Mouse (Mus musculus) forebrain, embryonic 15.5 days (tissue): ENCODE measurements at regions not wholly inside any gene's neighbourhood (a gene's known extent, or its start where the extent isn't known, plus 50 kb on each side); places are given as distances from the start of the nearest gene placed in this dataset.

ENCODE experiments used
- ATAC-seq: fragments of 200-750 bp; cut with Nextera tagmentation; replicated peaks from 2 replicates; pipeline ENCODE4 v1.8.0; 2017; ENCODE audit warnings: mild to moderate bottlenecking, moderate TSS enrichment, moderate library complexity
- H3K27ac ChIP-seq: fragments of 300-500 bp; sonication (generic); replicated peaks from 2 replicates; pipeline ENCODE4 v1.5.1; 2015; ENCODE audit warnings: mild to moderate bottlenecking, inconsistent platforms
- H3K27me3 ChIP-seq: fragments of 300-500 bp; sonication (generic); 2 replicates; pipeline ENCODE4 v1.6.1; 2015; ENCODE audit warnings: inconsistent platforms
- H3K36me3 ChIP-seq: fragments of 300-500 bp; sonication (generic); 2 replicates; pipeline ENCODE4 v1.6.1; 2015; ENCODE audit warnings: mild to moderate bottlenecking, inconsistent platforms
- H3K4me1 ChIP-seq: fragments of 300-500 bp; sonication (generic); 2 replicates; pipeline ENCODE4 v1.6.1; 2015; ENCODE audit warnings: inconsistent platforms
- H3K4me2 ChIP-seq: fragments of 300-500 bp; sonication (generic); replicated peaks from 2 replicates; pipeline ENCODE4 v1.6.1; 2015; ENCODE audit warnings: mild to moderate bottlenecking, inconsistent platforms
- H3K4me3 ChIP-seq: fragments of 300-500 bp; sonication (generic); 2 replicates; pipeline ENCODE4 v1.5.1; 2015; ENCODE audit warnings: mild to moderate bottlenecking, inconsistent platforms
- H3K9ac ChIP-seq: fragments of 300-500 bp; sonication (generic); replicated peaks from 2 replicates; pipeline ENCODE4 v1.6.1; 2015; ENCODE audit warnings: mild to moderate bottlenecking, inconsistent platforms
- H3K9me3 ChIP-seq: fragments of 300-500 bp; sonication (generic); 2 replicates; pipeline ENCODE4 v1.6.1; 2016; ENCODE audit warnings: inconsistent platforms
- WGBS: fragments of 180-500 bp; shearing (Covaris S2); methylation state at CpG from one replicate; pipeline ENCODE4 v1.1.7; 2015; ENCODE audit warnings: mixed read lengths; 5-methylcytosine and 5-hydroxymethylcytosine counted together

DNA sequence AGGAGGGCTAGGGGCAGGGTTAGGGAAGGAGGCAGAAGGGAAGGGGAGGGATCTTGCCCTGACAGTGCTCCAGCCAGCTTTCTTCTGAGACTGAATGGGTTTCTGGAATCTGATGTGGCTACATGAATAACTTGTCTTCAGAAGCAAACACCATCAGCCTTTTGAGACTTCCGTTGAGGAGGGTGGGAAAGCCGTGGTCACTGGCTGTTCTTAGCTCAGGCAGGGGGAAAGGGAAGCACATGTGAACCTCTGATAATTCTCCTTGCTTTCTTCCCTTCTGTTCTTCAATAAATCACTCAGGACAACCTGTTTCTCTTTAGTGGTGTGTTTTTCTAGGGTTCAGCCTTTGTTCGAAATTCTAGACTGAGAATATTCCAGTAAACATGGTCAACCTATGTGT lies 148.9 kb downstream of the Bcl11a start:
- Histone ChIP-seq H3K9ac (no peak overlapping the region), H3K4me3 (no peak overlapping the region), H3K27me3 (no peaks in the 10 kb centered on the region), H3K4me2 (no peak overlapping the region), H3K9me3 (no peaks in the 10 kb centered on the region), H3K36me3 (no peaks in the 10 kb centered on the region), H3K4me1 (no peaks in the 10 kb centered on the region), H3K27ac (no peak overlapping the region)
- 84% methylated on average over 3 of the region's 3 CpGs for WGBS
- no peak for ATAC-seq

DNA sequence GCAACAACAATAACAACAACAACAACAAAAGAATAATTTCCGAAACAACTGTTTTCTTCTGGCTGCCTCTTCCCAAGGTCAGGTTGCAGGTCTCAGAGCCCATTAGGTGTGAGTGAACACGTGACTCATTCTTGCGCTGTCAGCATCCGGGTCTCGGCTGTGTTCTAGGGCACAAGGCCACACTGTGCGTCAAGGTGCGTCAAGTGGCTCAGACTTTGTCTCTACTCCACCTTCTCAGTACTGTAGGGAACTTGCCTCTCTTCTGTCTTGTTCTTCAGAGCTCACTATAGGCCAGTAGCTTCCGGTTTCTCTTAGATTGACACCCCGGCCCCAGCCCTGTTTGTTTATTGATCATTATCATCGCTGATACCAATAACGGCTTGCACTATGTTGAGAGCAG lies 155.5 kb downstream of the Bcl11a start:
- Histone ChIP-seq H3K4me1 (no peaks in the 10 kb centered on the region), H3K27me3 (no peaks in the 10 kb centered on the region), H3K9ac (no peak overlapping the region), H3K9me3 (no peaks in the 10 kb centered on the region), H3K27ac (no peak overlapping the region), H3K4me3 (no peak overlapping the region), H3K4me2 (no peak overlapping the region), H3K36me3 (no peaks in the 10 kb centered on the region)
- no peak for ATAC-seq
- 90% methylated on average over 11 of the region's 11 CpGs for WGBS

DNA sequence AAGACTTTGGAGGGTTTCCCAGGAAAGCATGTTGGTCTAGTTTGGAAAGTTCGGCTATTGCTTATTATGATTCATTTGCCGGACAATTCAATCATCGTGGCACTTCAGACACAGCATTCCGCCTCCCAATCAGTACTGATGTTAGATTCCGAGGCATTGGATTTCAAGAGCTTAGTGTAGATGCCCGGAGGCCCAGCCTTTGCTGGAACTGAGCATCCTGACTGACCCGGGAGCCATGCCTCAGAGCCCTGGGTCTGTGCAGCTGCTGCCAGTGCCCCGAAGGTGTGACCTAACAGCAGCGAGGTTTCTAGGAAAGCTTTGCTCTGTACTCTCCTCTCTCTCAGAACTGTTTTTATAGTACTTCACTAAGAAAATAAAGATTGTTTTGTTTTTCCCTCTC lies 156.0 kb downstream of the Bcl11a start:
- no peak overlapping the region for H3K4me3 ChIP-seq
- H3K9ac ChIP-seq, result no peak overlapping the region
- H3K4me1 ChIP-seq, result no peaks in the 10 kb centered on the region
- ATAC-seq, result no peak
- no peak overlapping the region for H3K27ac ChIP-seq
- no peaks in the 10 kb centered on the region for H3K9me3 ChIP-seq
- H3K36me3 ChIP-seq, result no peaks in the 10 kb centered on the region
- no peaks in the 10 kb centered on the region for H3K27me3 ChIP-seq
- no peak overlapping the region for H3K4me2 ChIP-seq
- WGBS, result 74% methylated on average over 9 of the region's 9 CpGs

DNA sequence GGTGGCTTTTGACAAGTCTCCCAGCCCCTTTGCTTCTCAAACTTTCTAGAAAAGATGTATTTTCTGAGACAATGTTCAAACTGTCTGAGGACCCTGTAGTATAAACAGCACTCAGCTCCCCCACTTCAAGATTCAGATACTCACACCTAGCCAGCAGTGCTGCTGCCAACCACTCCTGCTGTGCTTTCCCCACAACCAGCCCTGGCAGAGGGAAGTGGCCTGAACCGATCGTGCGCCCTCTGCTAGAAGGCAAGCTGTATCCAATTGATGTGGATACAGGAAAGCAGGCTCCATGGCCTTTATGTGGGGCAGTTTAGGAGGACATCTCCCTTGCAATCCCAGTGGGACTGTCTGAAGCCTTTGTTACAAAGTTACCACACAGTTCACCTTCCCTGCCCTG lies 156.6 kb downstream of the Bcl11a start:
- H3K27ac ChIP-seq, result no peak overlapping the region
- H3K36me3 ChIP-seq, result no peaks in the 10 kb centered on the region
- H3K4me1 ChIP-seq, result no peaks in the 10 kb centered on the region
- H3K4me2 ChIP-seq, result no peak overlapping the region
- no peaks in the 10 kb centered on the region for H3K9me3 ChIP-seq
- no peaks in the 10 kb centered on the region for H3K27me3 ChIP-seq
- 69% methylated on average over 3 of the region's 3 CpGs for WGBS
- H3K4me3 ChIP-seq, result no peak overlapping the region
- H3K9ac ChIP-seq, result no peak overlapping the region
- no peak for ATAC-seq

DNA sequence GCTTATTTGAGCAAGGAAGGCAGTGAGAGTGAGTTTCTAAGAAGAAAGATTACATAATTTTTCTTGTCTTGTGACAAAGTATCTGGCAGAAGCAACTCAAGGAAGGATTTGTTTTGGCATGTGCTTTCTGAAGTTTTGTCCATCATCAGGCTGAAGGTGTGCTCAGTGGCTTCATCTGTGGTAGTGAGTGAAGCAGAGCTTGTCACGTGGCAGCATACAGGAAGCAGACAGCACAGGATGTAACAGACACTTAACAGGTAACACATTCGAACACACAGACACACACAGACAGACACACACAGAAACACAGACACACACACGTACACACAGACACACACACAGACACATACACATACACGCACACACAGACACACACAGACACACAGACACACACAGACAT lies 157.5 kb downstream of the Bcl11a start:
- 83% methylated on average over 4 of the region's 4 CpGs for whole genome bisulfite sequencing
- no peak overlapping the region for H3K9ac ChIP-seq
- no peaks in the 10 kb centered on the region for H3K4me1 ChIP-seq
- no peaks in the 10 kb centered on the region for H3K9me3 ChIP-seq
- no peak overlapping the region for H3K4me2 ChIP-seq
- H3K27me3 ChIP-seq, result no peaks in the 10 kb centered on the region
- no peaks in the 10 kb centered on the region for H3K36me3 ChIP-seq
- no peak for ATAC-seq
- no peak overlapping the region for H3K4me3 ChIP-seq
- no peak overlapping the region for H3K27ac ChIP-seq

DNA sequence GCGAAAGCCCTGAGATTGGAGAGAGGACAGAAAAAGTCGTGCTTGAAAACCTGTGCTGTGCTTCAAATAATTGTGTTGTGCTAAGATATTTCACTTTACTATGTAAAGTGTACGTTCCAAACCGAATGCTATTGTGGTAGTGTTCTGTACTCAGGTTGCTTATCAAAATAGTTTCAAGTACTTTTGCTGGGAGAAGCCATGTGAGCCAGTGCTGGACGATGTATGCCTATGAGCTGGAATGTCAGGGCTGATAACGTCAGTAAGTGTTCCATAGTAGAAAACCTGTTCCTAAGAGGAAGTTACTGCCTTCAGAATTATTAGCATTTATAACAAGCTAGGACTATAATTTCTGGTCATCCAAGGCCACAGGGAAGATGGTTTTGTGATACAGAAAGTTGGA lies 161.8 kb downstream of the Bcl11a start:
- Histone ChIP-seq H3K4me1 (0 out of 2 replicates have a peak, but pooled peaks cover 4% of the 10 kb centered on the region), H3K36me3 (no peaks in the 10 kb centered on the region), H3K4me2 (no peak overlapping the region), H3K27ac (no peak overlapping the region), H3K27me3 (no peaks in the 10 kb centered on the region), H3K9ac (no peak overlapping the region), H3K4me3 (no peak overlapping the region), H3K9me3 (no peaks in the 10 kb centered on the region)
- no peak for ATAC-seq
- 93% methylated on average over 6 of the region's 6 CpGs for WGBS

DNA sequence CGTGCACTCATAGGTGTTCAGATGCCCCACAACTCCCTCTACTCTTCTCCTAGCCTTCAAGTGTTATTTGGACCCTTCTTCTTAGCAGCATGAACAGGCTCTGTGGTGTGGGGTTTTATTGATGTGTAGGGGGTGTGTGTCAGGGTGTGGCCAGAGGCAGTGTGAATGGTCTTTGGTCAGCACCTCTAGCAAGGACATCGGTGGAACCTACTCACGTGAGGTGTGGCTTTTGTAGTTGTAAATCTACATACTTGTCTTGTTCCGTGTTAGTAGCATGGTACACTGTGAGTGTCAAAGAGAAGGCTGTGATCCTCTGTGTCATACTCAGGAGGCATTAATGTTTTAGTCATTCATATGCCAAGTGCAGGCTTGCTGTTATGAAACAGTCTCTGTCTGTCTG lies 164.2 kb downstream of the Bcl11a start:
- Histone ChIP-seq H3K4me1 (0 out of 2 replicates have a peak, but pooled peaks cover 6% of the 10 kb centered on the region), H3K9ac (no peak overlapping the region), H3K4me3 (no peak overlapping the region), H3K27me3 (no peaks in the 10 kb centered on the region), H3K36me3 (no peaks in the 10 kb centered on the region), H3K9me3 (no peaks in the 10 kb centered on the region), H3K4me2 (no peak overlapping the region), H3K27ac (no peak overlapping the region)
- WGBS, result 84% methylated on average over 4 of the region's 4 CpGs
- no peak for ATAC-seq

DNA sequence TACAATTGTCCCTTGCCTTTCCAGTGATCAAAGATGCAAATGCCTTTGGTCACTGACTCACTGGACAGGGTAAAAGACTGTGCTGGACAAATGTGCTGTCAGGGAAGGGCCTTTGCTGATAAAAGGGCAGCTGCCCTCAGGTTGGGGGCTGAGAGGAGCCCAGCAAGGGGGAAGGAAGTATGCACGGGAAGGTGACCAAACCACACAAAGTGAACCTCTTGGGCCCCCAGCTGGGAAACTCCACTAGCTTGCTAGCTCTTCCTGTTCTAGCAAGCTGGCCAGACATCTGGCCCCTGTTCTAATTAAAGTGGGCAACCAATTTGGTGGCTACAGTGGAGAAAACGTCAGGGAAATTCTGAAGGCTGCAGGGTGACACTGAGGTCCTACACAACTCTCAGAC lies 165.0 kb downstream of the Bcl11a start:
- no peak for ATAC-seq
- Histone ChIP-seq H3K36me3 (no peaks in the 10 kb centered on the region), H3K9ac (no peak overlapping the region), H3K4me3 (no peak overlapping the region), H3K27me3 (no peaks in the 10 kb centered on the region), H3K4me2 (no peak overlapping the region), H3K27ac (no peak overlapping the region), H3K4me1 (0 out of 2 replicates have a peak, but pooled peaks cover 6% of the 10 kb centered on the region), H3K9me3 (no peaks in the 10 kb centered on the region)
- 15% methylated on average over 2 of the region's 2 CpGs for WGBS

DNA sequence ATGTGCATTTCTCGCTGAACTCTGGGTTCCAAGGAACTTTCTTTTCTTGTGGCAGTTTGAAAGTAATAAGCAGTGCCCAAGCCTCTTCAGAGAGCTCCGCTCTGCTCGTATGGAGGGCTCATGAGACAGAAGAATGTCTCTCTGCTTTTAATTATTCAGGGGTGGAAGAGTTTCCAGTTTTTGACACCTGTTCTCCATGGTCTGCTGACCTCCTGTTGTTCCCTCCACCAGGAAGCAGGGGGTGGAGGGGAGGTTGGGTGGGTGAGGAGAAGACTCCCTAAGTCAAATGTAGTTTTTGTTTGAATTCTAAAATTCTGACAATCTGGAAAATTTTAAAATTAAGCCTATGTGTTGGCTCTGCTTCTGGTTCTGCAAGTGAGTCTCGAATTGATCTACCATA lies 167.5 kb downstream of the Bcl11a start:
- no peak for ATAC-seq
- Histone ChIP-seq H3K4me3 (no peak overlapping the region), H3K4me2 (no peak overlapping the region), H3K4me1 (0 out of 2 replicates have a peak, but pooled peaks cover 6% of the 10 kb centered on the region), H3K9ac (no peak overlapping the region), H3K36me3 (no peaks in the 10 kb centered on the region), H3K9me3 (no peaks in the 10 kb centered on the region), H3K27me3 (no peaks in the 10 kb centered on the region), H3K27ac (no peak overlapping the region)
- WGBS, result 88% methylated on average over 4 of the region's 4 CpGs

DNA sequence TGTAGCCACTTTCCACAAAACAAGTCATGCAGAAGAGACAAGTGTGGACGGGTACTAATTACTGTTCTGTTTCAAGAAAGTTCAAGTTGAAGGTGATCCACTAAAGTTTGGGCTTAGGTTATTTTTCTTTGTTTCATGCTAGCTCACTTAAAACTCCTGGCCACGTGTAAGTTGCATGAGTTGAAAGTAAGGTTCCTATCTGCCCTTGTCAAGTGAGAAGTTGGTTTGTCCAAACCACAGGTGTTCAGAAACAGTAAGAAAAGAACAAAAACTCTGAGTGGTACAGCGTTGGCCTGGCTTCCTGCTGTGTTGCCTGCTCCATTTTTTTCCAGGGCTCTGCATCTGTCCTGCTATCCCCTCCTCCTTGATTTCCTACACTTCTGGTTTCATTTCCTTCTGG lies 168.5 kb downstream of the Bcl11a start:
- no peaks in the 10 kb centered on the region for H3K27me3 ChIP-seq
- no peak overlapping the region for H3K27ac ChIP-seq
- 0 out of 2 replicates have a peak, but pooled peaks cover 6% of the 10 kb centered on the region for H3K4me1 ChIP-seq
- no peak overlapping the region for H3K4me2 ChIP-seq
- no peak overlapping the region for H3K4me3 ChIP-seq
- H3K9me3 ChIP-seq, result no peaks in the 10 kb centered on the region
- 62% methylated on average over 3 of the region's 3 CpGs for whole genome bisulfite sequencing
- no peaks in the 10 kb centered on the region for H3K36me3 ChIP-seq
- no peak overlapping the region for H3K9ac ChIP-seq
- no peak for ATAC-seq

DNA sequence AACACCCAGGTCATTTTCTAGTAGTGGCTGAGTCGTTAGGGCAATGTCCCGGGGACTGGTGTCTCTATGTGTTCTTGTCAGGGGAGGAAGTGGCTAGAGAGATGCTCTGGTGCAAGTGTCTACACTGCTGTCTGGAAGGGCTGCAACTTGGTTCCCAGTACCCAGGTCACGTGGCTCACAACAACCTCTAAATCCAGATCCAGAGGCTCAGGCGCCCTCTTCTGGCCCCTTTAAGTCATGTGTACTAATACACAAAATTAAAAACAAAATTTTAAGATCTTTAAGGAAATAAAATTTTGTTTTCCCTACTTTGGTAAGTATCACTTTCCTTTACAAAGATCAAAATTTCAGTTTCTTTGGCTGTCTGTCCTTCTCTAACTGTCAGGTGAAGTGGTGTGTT lies 169.4 kb downstream of the Bcl11a start:
- Histone ChIP-seq H3K9me3 (no peaks in the 10 kb centered on the region), H3K27ac (no peak overlapping the region), H3K4me3 (no peak overlapping the region), H3K27me3 (no peaks in the 10 kb centered on the region), H3K9ac (no peak overlapping the region), H3K4me2 (no peak overlapping the region), H3K36me3 (no peaks in the 10 kb centered on the region), H3K4me1 (0 out of 2 replicates have a peak, but pooled peaks cover 6% of the 10 kb centered on the region)
- 92% methylated on average over 4 of the region's 4 CpGs for WGBS
- no peak for ATAC-seq

DNA sequence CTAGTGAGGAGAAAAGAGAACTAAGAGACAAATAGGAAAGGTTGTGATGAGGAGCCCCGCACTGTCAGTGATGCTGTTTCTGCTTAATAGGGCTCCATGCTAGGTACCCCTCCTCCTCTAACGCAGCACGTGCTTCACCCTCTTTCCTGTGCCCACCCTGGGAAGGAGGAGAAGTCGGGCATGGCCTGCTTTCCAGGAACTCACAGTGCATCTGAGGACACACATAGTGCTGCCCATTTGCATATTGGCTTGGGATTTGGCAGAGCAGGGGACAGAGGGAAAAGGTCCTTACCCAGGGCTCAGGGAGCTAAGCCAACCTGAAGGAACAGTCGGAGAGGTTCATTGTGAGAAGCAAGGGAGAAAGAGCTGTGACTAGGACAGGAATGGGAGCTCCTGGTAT lies 173.7 kb downstream of the Bcl11a start:
- Histone ChIP-seq H3K9me3 (no peaks in the 10 kb centered on the region), H3K9ac (no peak overlapping the region), H3K27ac (no peak overlapping the region), H3K27me3 (no peaks in the 10 kb centered on the region), H3K36me3 (no peaks in the 10 kb centered on the region), H3K4me2 (no peak overlapping the region), H3K4me1 (no peaks in the 10 kb centered on the region), H3K4me3 (no peak overlapping the region)
- ATAC-seq, result no peak
- WGBS, result 42% methylated on average over 5 of the region's 5 CpGs

DNA sequence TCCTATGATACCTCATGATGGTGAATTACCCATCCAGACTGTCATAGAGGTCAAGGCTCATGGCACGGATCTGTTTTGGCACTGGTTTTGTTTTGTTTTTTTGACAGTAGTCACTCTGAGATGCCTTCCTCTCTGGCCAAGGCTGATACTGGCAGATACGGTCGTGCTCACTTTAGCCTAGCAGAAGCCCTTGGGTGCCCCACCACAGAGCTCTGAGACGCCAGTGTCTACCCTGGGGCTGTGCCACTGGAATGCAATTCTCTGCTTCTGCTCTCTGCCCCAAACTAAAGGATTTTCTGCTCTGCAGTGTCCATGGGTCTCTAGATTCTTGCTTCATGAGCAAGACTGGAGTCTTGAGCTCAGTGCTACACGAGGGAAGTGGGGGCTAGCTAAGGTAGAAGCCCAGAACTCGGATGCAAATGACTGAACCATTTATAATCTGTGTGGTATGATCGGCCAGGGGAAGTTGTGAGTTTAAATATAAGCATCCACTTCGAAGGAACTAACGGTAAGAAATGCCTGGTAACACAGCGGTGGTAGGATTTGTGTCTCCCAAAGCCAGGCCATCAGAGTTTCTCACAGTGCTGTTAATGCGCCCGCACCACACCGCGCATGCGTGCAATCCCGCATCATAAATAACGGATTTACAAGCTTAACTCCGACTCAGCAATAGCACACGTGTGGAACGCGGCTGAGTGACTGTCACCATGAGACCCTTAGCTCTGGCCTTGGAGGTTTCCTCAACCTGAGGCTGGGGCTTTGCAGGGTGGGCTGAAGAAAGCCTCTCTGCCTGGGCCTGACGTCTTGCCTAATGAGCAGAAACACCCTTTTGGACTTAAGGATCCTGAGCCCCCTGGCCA lies 177.6 kb downstream of the Bcl11a start:
- H3K36me3 ChIP-seq, result no peaks in the 10 kb centered on the region
- H3K9ac ChIP-seq, result no peak overlapping the region
- WGBS, result 91% methylated on average over 22 of the region's 22 CpGs
- H3K4me2 ChIP-seq, result no peak overlapping the region
- no peaks in the 10 kb centered on the region for H3K9me3 ChIP-seq
- no peak overlapping the region for H3K27ac ChIP-seq
- no peak for ATAC-seq
- no peaks in the 10 kb centered on the region for H3K27me3 ChIP-seq
- H3K4me3 ChIP-seq, result no peak overlapping the region
- H3K4me1 ChIP-seq, result no peaks in the 10 kb centered on the region
